Mouse (Mus musculus) heart, adult 2 months (tissue): ENCODE data around the gene Slc6a9. TPM values are rescaled to one million over a fixed set of nuclear protein-coding genes. Genes with fewer than 3 reads are reported as not detected.

Experiments
- DNase-seq, 2 experiments: peaks; one replicate each; pipeline ENCODE4 v3.0.0; 2021
- H3K27ac ChIP-seq: fragments of 200-600 bp; 2 replicates; pipeline ENCODE4 v1.8.1; 2022
- H3K27me3 ChIP-seq: fragments of 200-500 bp; 2 replicates; pipeline ENCODE4 v1.6.1; 2012; ENCODE audit warnings: mild to moderate bottlenecking, low read length, inconsistent platforms, mixed read lengths; ENCODE audit not compliant: control insufficient read depth, insufficient read depth
- H3K36me3 ChIP-seq: fragments of 200-500 bp; 2 replicates; pipeline ENCODE4 v1.6.1; 2012; ENCODE audit warnings: low read length, inconsistent platforms; ENCODE audit not compliant: control insufficient read depth, insufficient read depth
- H3K4me1 ChIP-seq: fragments of 200-500 bp; 2 replicates; pipeline ENCODE4 v1.6.1; 2011; ENCODE audit warnings: low read length; ENCODE audit not compliant: control insufficient read depth, insufficient read depth
- H3K4me3 ChIP-seq: fragments of 200-600 bp; 2 replicates; pipeline ENCODE4 v1.8.1; 2022
- H3K79me2 ChIP-seq: fragments of 200-500 bp; replicated peaks from 2 replicates; pipeline ENCODE4 v1.6.1; 2012; ENCODE audit warnings: mild to moderate bottlenecking, inconsistent platforms, low read length, moderate library complexity, mixed read lengths; ENCODE audit not compliant: control insufficient read depth, insufficient read depth
- H3K9ac ChIP-seq: fragments of 200-500 bp; 2 replicates; pipeline ENCODE4 v1.6.1; 2012; ENCODE audit warnings: low read depth, mild to moderate bottlenecking, control low read depth, inconsistent platforms, low read length, mixed read lengths
- CTCF ChIP-seq: fragments of 200-600 bp; IDR thresholded peaks from 2 replicates; pipeline ENCODE4 v1.8.1; 2022; ENCODE audit warnings: antibody characterized with exemption, mild to moderate bottlenecking, moderate library complexity
- EP300 ChIP-seq: fragments of 200-500 bp; IDR thresholded peaks from 2 replicates; pipeline ENCODE4 v1.6.1; 2011; ENCODE audit warnings: low read depth, low read length, control low read depth; ENCODE audit not compliant: insufficient read depth
- POLR2A ChIP-seq: fragments of 200-500 bp; IDR thresholded peaks from 2 replicates; pipeline ENCODE4 v1.6.1; 2011; ENCODE audit warnings: mild to moderate bottlenecking, low read depth, low read length, control low read depth; ENCODE audit not compliant: insufficient read depth
- WGBS: fragments of 180-500 bp; shearing (Covaris S2); methylation state at CpG from one replicate; pipeline ENCODE4 v1.1.7; 2018; 5-methylcytosine and 5-hydroxymethylcytosine counted together
- intact Hi-C: fragments of 180-260 bp; cut with DNase I; formaldehyde crosslinking; loops from one replicate; pipeline ENCODE4 v1.15.1; 2025
- polyA plus RNA-seq: library from polyadenylated mRNA; depleted of rRNA; stranded (reverse); fragments of >200 nt; gene quantifications from 2 replicates; pipeline ENCODE4 v1.2.3, GENCODE M21; 2012
- total RNA-seq, 2 experiments: library from RNA; stranded (reverse); gene quantifications; 2 replicates each; pipeline ENCODE4 v1.2.3; 2021

Gene Slc6a9
- total and polyA plus RNA-seq, 3 experiments: 2.5 to 6.9 (median 3.4) TPM

DNA sequence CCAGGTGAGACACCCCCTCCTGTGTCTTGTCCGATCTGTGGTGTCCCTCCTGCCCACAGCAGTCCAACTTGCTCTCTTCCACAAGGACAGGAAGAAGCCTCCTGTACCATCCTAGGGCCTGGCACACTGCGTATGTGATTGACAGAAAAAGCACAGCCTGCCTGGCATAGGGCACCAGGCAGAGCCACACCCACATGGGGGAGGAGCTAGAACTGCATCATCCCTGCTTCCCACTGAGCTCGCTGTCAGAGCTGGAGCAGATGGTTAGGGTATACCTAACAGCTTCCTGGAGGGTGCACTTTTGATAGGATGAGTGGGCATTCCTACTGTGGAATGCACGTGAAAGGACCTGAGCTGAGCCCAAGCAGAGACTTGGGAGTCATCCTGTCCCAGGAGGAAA lies 28.5 kb downstream of the Slc6a9 start:
- H3K27ac ChIP-seq: no peak overlapping the region
- 63% methylated on average over 4 of the region's 4 CpGs for WGBS
- no peak overlapping the region for H3K9ac ChIP-seq
- no peak overlapping the region for H3K4me3 ChIP-seq
- H3K4me1 ChIP-seq: no peaks in the 10 kb centered on the region
- DNase-seq: no peak
- TF ChIP-seq CTCF (no peak), EP300 (no peak), POLR2A (no peak)
- no peaks in the 10 kb centered on the region for H3K36me3 ChIP-seq
- no peaks in the 10 kb centered on the region for H3K27me3 ChIP-seq
- H3K79me2 ChIP-seq: no peaks in the 10 kb centered on the region
- intact Hi-C loops: loop anchor here (10.0 kb wide), 1 partner anchor 158 kb away; no protein-coding TSS in a partner anchor

DNA sequence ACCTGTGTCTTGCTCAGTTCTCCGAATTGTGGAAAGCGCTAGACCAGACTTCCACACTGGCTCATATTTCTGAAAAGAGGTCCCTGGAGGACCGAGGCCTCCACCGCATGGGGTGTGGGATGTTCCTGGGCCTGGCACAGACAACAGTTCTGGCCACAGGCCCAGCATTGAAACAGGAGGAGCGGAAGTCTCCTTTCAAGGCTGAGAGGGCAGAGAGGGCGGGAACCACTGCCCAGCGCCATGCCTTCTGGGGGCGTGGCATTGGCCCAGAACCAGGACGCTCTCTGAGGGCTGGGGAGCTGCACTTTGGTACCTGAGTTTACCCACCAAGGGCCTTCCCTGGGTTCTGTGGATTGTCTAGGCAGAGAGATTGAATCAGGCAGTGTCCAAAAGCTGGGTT lies 31.8 kb downstream of the Slc6a9 start:
- 20% methylated on average over 9 of the region's 9 CpGs for WGBS
- H3K9ac ChIP-seq: no peak overlapping the region
- intact Hi-C loops: loop anchor here (5.0 to 10.0 kb wide), 2 partner anchors 161 to 216 kb away; no protein-coding TSS in a partner anchor

DNA sequence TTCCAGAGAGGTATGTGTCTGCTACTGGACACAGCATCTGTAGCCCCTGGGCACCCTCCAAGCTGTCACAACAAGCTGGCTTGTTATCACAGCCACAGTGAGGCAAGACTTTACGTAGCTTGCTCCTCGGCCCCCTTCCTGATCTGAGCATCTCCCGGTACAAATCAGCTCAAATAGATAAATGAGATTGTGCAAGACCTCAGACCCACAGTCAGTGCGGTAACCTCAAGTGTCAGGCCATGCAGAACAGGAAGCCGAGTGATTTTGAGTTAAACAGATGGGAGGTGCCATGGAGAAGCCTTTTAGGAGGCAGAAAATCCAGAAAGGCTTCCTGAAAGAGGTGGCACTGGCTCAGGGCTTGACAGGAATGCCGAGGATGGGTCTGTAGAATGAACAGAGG lies 32.7 kb downstream of the Slc6a9 start:
- Histone ChIP-seq H3K36me3 (no peaks in the 10 kb centered on the region), H3K27ac (no peak overlapping the region), H3K27me3 (no peaks in the 10 kb centered on the region), H3K4me3 (no peak overlapping the region), H3K9ac (no peak overlapping the region), H3K79me2 (no peaks in the 10 kb centered on the region), H3K4me1 (no peaks in the 10 kb centered on the region)
- TF ChIP-seq EP300: no peak
- no peak for TF ChIP-seq POLR2A
- TF ChIP-seq CTCF: no peak
- WGBS: 64% methylated on average over 6 of the region's 6 CpGs
- intact Hi-C loops: loop anchor here (5.0 to 10.0 kb wide), 2 partner anchors 162 to 215 kb away; no protein-coding TSS in a partner anchor
- no peak for DNase-seq

More for the DNA sequence above, 31.8 kb downstream of the Slc6a9 start:
- Histone ChIP-seq H3K36me3 (no peaks in the 10 kb centered on the region), H3K4me3 (no peak overlapping the region), H3K27ac (no peak overlapping the region), H3K27me3 (no peaks in the 10 kb centered on the region), H3K4me1 (no peaks in the 10 kb centered on the region), H3K79me2 (no peaks in the 10 kb centered on the region)
- TF ChIP-seq EP300 (no peak), POLR2A (no peak), CTCF (no peak)
- DNase-seq: peak; percentile 72 to 79

DNA sequence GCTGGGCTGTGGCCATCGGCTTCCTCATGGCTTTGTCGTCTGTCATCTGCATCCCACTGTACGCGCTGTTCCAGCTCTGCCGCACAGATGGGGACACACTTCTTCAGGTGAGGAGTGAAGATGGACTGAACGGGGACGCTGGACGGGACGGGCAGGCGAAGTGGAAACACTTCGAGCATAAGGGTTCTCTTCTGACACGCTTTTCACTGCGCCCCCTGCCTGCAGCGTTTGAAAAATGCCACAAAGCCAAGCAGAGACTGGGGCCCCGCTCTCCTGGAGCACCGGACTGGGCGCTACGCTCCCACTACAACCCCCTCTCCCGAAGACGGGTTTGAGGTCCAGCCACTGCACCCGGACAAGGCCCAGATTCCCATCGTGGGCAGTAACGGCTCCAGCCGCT lies 33.5 kb downstream of the Slc6a9 start:
- peak; percentile 51 to 74 for DNase-seq
- Histone ChIP-seq H3K4me3 (no peak overlapping the region), H3K79me2 (no peaks in the 10 kb centered on the region), H3K27ac (no peak overlapping the region), H3K27me3 (no peaks in the 10 kb centered on the region), H3K36me3 (no peaks in the 10 kb centered on the region), H3K9ac (no peak overlapping the region), H3K4me1 (no peaks in the 10 kb centered on the region)
- intact Hi-C loops: loop anchor here (1.0 to 10.0 kb wide), 3 partner anchors 39 to 214 kb away; no protein-coding TSS in a partner anchor
- WGBS: 17% methylated on average over 24 of the region's 24 CpGs
- peak; percentile 81 for TF ChIP-seq CTCF
- TF ChIP-seq POLR2A: no peak

DNA sequence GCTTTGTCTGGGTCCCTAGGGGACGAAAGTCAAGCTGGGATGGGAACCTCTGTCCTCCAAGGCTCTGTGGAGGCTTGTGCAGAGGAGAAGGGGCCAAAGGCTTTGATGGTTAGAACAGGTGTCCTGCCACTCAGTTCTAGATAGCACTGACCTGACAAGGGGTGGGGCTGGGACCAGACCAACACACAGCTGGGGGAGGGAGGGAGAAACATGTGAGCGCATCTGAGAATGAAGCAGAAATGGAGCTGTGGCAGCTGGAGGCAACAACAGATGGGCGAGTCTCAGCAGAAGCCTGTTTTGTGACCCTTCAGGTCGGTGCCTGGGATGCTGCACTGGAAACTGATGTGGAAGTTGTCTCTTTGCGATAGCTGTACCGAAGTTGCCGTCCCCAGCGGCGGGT lies 35.0 kb downstream of the Slc6a9 start:
- Histone ChIP-seq H3K36me3 (no peaks in the 10 kb centered on the region), H3K9ac (no peak overlapping the region), H3K4me3 (no peak overlapping the region), H3K79me2 (no peaks in the 10 kb centered on the region), H3K4me1 (no peaks in the 10 kb centered on the region), H3K27ac (no peak overlapping the region), H3K27me3 (no peaks in the 10 kb centered on the region)
- DNase-seq: no peak
- intact Hi-C loops: loop anchor here (5.0 to 10.0 kb wide), 2 partner anchors 165 to 213 kb away; no protein-coding TSS in a partner anchor
- TF ChIP-seq EP300: no peak
- no peak for TF ChIP-seq CTCF
- no peak for TF ChIP-seq POLR2A
- 74% methylated on average over 9 of the region's 9 CpGs for WGBS

DNA sequence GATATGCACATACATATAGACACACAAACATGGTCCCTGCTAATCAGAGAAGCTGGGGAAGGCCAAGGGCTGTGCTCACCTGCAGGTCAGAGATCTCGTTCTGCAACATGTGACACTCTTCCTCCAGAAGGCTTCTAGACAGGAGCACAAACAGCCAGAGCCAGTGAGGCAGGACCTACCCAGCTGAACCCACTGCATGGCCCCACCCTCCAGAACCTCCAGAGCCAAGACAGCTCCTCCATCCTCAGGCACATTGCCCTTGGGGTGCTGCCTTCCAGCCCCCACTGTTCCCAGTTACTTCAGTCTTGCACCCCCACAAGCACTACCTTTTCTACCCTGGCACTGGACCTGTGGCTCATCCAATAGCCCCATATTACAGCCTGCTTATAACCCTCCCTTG lies 36.1 kb downstream of the Slc6a9 start:
- Histone ChIP-seq H3K27ac (no peak overlapping the region), H3K4me1 (no peaks in the 10 kb centered on the region), H3K79me2 (no peaks in the 10 kb centered on the region), H3K36me3 (no peaks in the 10 kb centered on the region), H3K9ac (no peak overlapping the region), H3K27me3 (no peaks in the 10 kb centered on the region), H3K4me3 (no peak overlapping the region)
- 43% methylated on average over 1 of the region's 1 CpGs for WGBS
- no peak for DNase-seq
- intact Hi-C loops: no loop called here
- TF ChIP-seq EP300 (no peak), POLR2A (no peak), CTCF (no peak)
